Mouse (Mus musculus): ENCODE results near the gene Tmem191c. TPM values are rescaled to one million over a fixed set of nuclear protein-coding genes. Genes with fewer than 3 reads are reported as not detected.

Gene Tmem191c
- total and polyA plus RNA-seq, 3 experiments, result 3.3 to 7.5 TPM; not detected in 1

DNA sequence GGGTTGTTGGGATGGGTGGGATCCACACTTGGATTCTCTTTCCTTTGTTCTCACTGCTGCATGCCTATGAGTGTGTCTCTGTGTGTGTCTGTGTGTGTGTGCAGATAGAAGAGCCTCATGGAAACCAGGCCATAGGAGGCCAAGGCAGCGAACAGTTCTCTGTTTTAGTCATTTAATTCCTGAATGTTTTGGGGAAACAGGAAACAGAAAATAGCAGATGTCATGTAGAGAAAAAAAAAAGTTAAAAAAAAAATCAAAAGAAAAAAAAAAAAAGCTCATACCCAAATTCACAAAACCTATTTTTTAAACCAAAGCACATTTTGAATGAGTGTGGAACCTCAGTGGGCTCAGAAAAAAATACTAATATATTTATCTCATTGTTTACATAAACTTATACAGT is 14.5 kb upstream of the Tmem191c start:
- no peaks in the 10 kb centered on the region for H3K4me1 ChIP-seq (ENCODE audit: control insufficient read depth in 1 of 2, insufficient read depth in 2 of 2, low read length in 2 of 2)
- no peak overlapping the region for H3K4me3 ChIP-seq (ENCODE audit: control insufficient read depth in 1 of 2, insufficient read depth in 1 of 2, low read depth in 2 of 2, low read length in 2 of 2)
- no peak overlapping the region for H3K9ac ChIP-seq (ENCODE audit: control insufficient read depth, low read depth, low read length, poor library complexity, severe bottlenecking)
- H3K27me3 ChIP-seq (ENCODE audit: control insufficient read depth in 1 of 2, insufficient read depth in 2 of 2, low read length in 2 of 2), result no peaks in the 10 kb centered on the region
- TF ChIP-seq CTCF (IDR thresholded peaks at IDR 0.05 in 2 of 3, conservative IDR thresholded peaks at IDR 0.05 in 1 of 3; ENCODE audit: control insufficient read depth in 1 of 3, insufficient read depth in 1 of 3, low read depth in 2 of 3, low read length in 3 of 3, poor library complexity in 1 of 3, severe bottlenecking in 1 of 3) (no peak), RCOR1 (IDR thresholded peaks at IDR 0.05; ENCODE audit: low read depth, low read length) (no peak), MYC (IDR thresholded peaks at IDR 0.05; ENCODE audit: low read depth, low read length) (no peak), SMC3 (IDR thresholded peaks at IDR 0.05; ENCODE audit: low read depth, low read length) (no peak), ETS1 (IDR thresholded peaks at IDR 0.05; ENCODE audit: low read depth, low read length) (no peak), ZC3H11A (IDR thresholded peaks at IDR 0.05; ENCODE audit: low read depth, low read length) (no peak), GATA1 (IDR thresholded peaks at IDR 0.05; ENCODE audit: low read depth, low read length) (no peak), POLR2AphosphoS2 (IDR thresholded peaks at IDR 0.05; ENCODE audit: low read length) (no peak), CHD2 (IDR thresholded peaks at IDR 0.05; ENCODE audit: low read length) (no peak)
- H3K36me3 ChIP-seq (ENCODE audit: control insufficient read depth in 1 of 2, insufficient read depth in 2 of 2, low read length in 2 of 2), result peaks cover 0 to 1% of the 10 kb centered on the region in 2 experiments; a peak in 2 of 4 replicates
- H3K9me3 ChIP-seq (replicated peaks; ENCODE audit: insufficient read depth, low read length), result no peaks in the 10 kb centered on the region
- H3K79me2 ChIP-seq (ENCODE audit: control insufficient read depth, insufficient read depth, low read length, poor library complexity), result no peaks in the 10 kb centered on the region
- no peak overlapping the region for H3K27ac ChIP-seq (ENCODE audit: control insufficient read depth, low read depth, low read length)
- DNase-seq (ENCODE audit: low read depth, low spot score), result no peak

DNA sequence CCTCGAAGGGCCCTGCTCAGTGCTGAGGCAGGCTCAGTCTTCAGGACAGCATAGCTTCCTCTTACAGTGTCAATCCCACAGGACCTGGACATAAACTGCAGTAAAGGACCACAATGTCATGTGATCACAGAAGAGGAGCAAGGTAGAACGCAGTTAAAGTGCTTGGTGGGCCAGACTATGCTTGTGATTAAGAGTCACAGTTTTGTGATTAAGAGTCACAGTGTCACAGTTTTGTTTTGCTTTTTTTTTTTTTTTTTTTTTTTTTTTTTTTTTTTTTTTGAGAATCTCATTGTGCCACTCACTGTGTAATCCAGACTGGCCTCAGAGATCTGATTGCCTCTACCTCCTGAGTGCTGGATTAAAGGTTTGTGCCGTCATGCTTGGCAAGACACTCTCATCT is 9.8 kb upstream of the Tmem191c start:
- Histone ChIP-seq H3K79me2 (ENCODE audit: control insufficient read depth, insufficient read depth, low read length, poor library complexity) (no peaks in the 10 kb centered on the region; the same call in 1 of the 2 replicates), H3K4me3 (ENCODE audit: control insufficient read depth in 1 of 2, insufficient read depth in 1 of 2, low read depth in 2 of 2, low read length in 2 of 2) (no peak overlapping the region), H3K36me3 (ENCODE audit: control insufficient read depth in 1 of 2, insufficient read depth in 2 of 2, low read length in 2 of 2) (peaks cover 0 to 12% of the 10 kb centered on the region in 2 experiments; a peak in 2 of 4 replicates), H3K9ac (ENCODE audit: control insufficient read depth, low read depth, low read length, poor library complexity, severe bottlenecking) (no peak overlapping the region), H3K27ac (ENCODE audit: control insufficient read depth, low read depth, low read length) (no peak overlapping the region), H3K9me3 (replicated peaks; ENCODE audit: insufficient read depth, low read length) (no peaks in the 10 kb centered on the region), H3K27me3 (ENCODE audit: control insufficient read depth in 1 of 2, insufficient read depth in 2 of 2, low read length in 2 of 2) (no peaks in the 10 kb centered on the region), H3K4me1 (ENCODE audit: control insufficient read depth in 1 of 2, insufficient read depth in 2 of 2, low read length in 2 of 2) (peaks cover 4 to 18% of the 10 kb centered on the region in 2 experiments)
- no peak for DNase-seq (ENCODE audit: low read depth, low spot score)
- TF ChIP-seq POLR2AphosphoS2 (IDR thresholded peaks at IDR 0.05; ENCODE audit: low read length), result no peak
- TF ChIP-seq ZNF384 (IDR thresholded peaks at IDR 0.05; ENCODE audit: low read depth, low read length), result peak; percentile 85

- H3K9ac ChIP-seq (ENCODE audit: control insufficient read depth, low read depth, low read length, poor library complexity, severe bottlenecking), result peak overlapping the region; percentile 61
- peak overlapping the region in 1 of 2 experiments; percentile 10; a peak in 1 of 4 replicates for H3K4me3 ChIP-seq (ENCODE audit: control insufficient read depth in 1 of 2, insufficient read depth in 1 of 2, low read depth in 2 of 2, low read length in 2 of 2)
- peak; percentile 92 for DNase-seq (ENCODE audit: low read depth, low spot score)
- H3K4me1 ChIP-seq (ENCODE audit: control insufficient read depth in 1 of 2, insufficient read depth in 2 of 2, low read length in 2 of 2), result peaks cover 4 to 22% of the 10 kb centered on the region in 2 experiments
- no peaks in the 10 kb centered on the region for H3K9me3 ChIP-seq (replicated peaks; ENCODE audit: insufficient read depth, low read length)
- H3K79me2 ChIP-seq (ENCODE audit: control insufficient read depth, insufficient read depth, low read length, poor library complexity), result no peaks in the 10 kb centered on the region; the same call in 1 of the 2 replicates
- peak overlapping the region; percentile 75 for H3K27ac ChIP-seq (ENCODE audit: control insufficient read depth, low read depth, low read length)
- peaks cover 0 to 12% of the 10 kb centered on the region in 2 experiments; a peak in 2 of 4 replicates for H3K36me3 ChIP-seq (ENCODE audit: control insufficient read depth in 1 of 2, insufficient read depth in 2 of 2, low read length in 2 of 2)
- H3K27me3 ChIP-seq (ENCODE audit: control insufficient read depth in 1 of 2, insufficient read depth in 2 of 2, low read length in 2 of 2), result no peaks in the 10 kb centered on the region
- TF ChIP-seq SMC3 (IDR thresholded peaks at IDR 0.05; ENCODE audit: low read depth, low read length), result no peak
- TF ChIP-seq CHD1 (IDR thresholded peaks at IDR 0.05; ENCODE audit: low read depth, low read length), result no peak
- TF ChIP-seq ZMIZ1 (IDR thresholded peaks at IDR 0.05; ENCODE audit: low read depth, low read length), result 0 out of 2 replicates have a peak, but pooled peaks have one; percentile 41
- TF ChIP-seq NELFE (IDR thresholded peaks at IDR 0.05; ENCODE audit: low read depth, low read length), result peak; percentile 37; the same call in 1 of the 2 replicates
- TF ChIP-seq TBP (IDR thresholded peaks at IDR 0.05; ENCODE audit: low read depth, low read length), result peak; percentile 52; the same call in 1 of the 2 replicates
- no peak for TF ChIP-seq CTCF (IDR thresholded peaks at IDR 0.05 in 2 of 3, conservative IDR thresholded peaks at IDR 0.05 in 1 of 3; ENCODE audit: control insufficient read depth in 1 of 3, insufficient read depth in 1 of 3, low read depth in 2 of 3, low read length in 3 of 3, poor library complexity in 1 of 3, severe bottlenecking in 1 of 3)
- TF ChIP-seq MYC (IDR thresholded peaks at IDR 0.05; ENCODE audit: low read depth, low read length), result peak; percentile 99
- TF ChIP-seq ELF1 (IDR thresholded peaks at IDR 0.05; ENCODE audit: low read depth, low read length), result no peak
- TF ChIP-seq MEF2A (IDR thresholded peaks at IDR 0.05; ENCODE audit: extremely low read depth, insufficient replicate concordance, low read depth, low read length, poor library complexity, severe bottlenecking), result no peak
- TF ChIP-seq GATA1 (IDR thresholded peaks at IDR 0.05; ENCODE audit: low read depth, low read length), result peak; percentile 93
- TF ChIP-seq EP300 (IDR thresholded peaks at IDR 0.05; ENCODE audit: low read depth in 1 of 2, low read length in 2 of 2), result peak; percentile 46 to 68
- TF ChIP-seq GABPA (IDR thresholded peaks at IDR 0.05; ENCODE audit: low read depth, low read length), result peak; percentile 48; the same call in 1 of the 2 replicates
- TF ChIP-seq E2F4 (IDR thresholded peaks at IDR 0.05; ENCODE audit: borderline replicate concordance, low read depth, low read length), result no peak
- peak; percentile 93 for TF ChIP-seq SIN3A (IDR thresholded peaks at IDR 0.05; ENCODE audit: low read length)
- TF ChIP-seq MXI1 (IDR thresholded peaks at IDR 0.05; ENCODE audit: low read depth, low read length), result peak; percentile 97
- peak; percentile 25 to 69; a peak in 1 of 4 replicates for TF ChIP-seq USF2 (IDR thresholded peaks at IDR 0.05; ENCODE audit: borderline replicate concordance in 1 of 2, insufficient read depth in 1 of 2, low read depth in 1 of 2, low read length in 2 of 2)
- no peak for TF ChIP-seq POLR2AphosphoS5 (IDR thresholded peaks at IDR 0.05; ENCODE audit: borderline replicate concordance, low read depth, low read length)
- peak; percentile 35 for TF ChIP-seq TAL1 (IDR thresholded peaks at IDR 0.05; ENCODE audit: low read length)
- peak; percentile 72 for TF ChIP-seq CHD2 (IDR thresholded peaks at IDR 0.05; ENCODE audit: low read length)
Measured at GRCm38 (mm10) chr16:17267937-17268336, 7.9 kb upstream of the Tmem191c start.

All from MEL (cell line).